Mouse (Mus musculus) ES-E14 (cell line): ENCODE measurements around the gene Wasf2.

Source experiments
- CHD2 ChIP-seq: IDR thresholded peaks from 2 replicates; pipeline ENCODE4 v1.6.1; 2014; ENCODE audit warnings: mild to moderate bottlenecking, low read depth, low read length, inconsistent platforms
- MAFK ChIP-seq: IDR thresholded peaks from 2 replicates; pipeline ENCODE4 v1.6.1; 2014; ENCODE audit warnings: mild to moderate bottlenecking, low read depth, low read length, inconsistent platforms; ENCODE audit not compliant: insufficient read depth
- ZNF384 ChIP-seq: IDR thresholded peaks from 2 replicates; pipeline ENCODE4 v1.6.1; 2012; ENCODE audit warnings: low read depth, low read length, inconsistent platforms

DNA sequence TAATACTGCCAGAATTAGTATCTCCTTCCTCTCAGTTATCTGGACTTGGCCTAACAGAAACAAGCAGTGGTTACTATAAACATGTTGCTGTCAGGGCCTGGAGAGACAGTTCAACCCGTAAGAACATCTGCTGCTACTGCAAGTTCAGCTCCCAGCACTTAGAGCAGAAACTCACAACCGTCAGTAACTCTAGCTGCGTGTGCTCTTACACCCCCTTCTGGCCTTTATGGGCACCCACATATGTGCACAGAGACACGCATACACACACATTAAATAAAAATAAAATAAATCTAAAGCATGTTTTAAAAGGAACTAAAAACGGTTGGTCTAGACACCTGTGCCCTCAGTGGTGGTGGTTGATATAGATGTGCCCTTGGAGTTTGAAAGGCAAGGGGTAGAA, 56.6 kb downstream of the Wasf2 start:
- TF ChIP-seq MAFK, result no peak
- TF ChIP-seq CHD2, result no peak
- TF ChIP-seq ZNF384, result no peak
